Mouse (Mus musculus): ENCODE measurements at regions not wholly inside any gene's neighbourhood (a gene's known extent, or its start where the extent isn't known, plus 50 kb on each side); places are given as distances from the start of the nearest gene placed in this dataset.

- TF ChIP-seq EP300 (IDR thresholded peaks at IDR 0.05; ENCODE audit: low read depth) (no peak), CTCF (IDR thresholded peaks at IDR 0.05; ENCODE audit: low read depth) (no peak)
Observed at GRCm38 (mm10) chr4:153227680-153228420, 254.8 kb downstream of the Ajap1 start.

All from heart, postnatal 0 days (tissue).